Mouse (Mus musculus) ES-E14 (cell line): ENCODE measurements at regions not wholly inside any gene's neighbourhood (a gene's known extent, or its start where the extent isn't known, plus 50 kb on each side); places are given as distances from the start of the nearest gene placed in this dataset.

Source experiments
- DNase-seq: peaks from one replicate; pipeline ENCODE4 v3.0.0-alpha.2; 2013; ENCODE audit warnings: low read depth, low spot score
- H3K27ac ChIP-seq: 2 replicates; pipeline ENCODE4 v1.5.1; 2012; ENCODE audit warnings: low read depth, mild to moderate bottlenecking, low read length, moderate library complexity, mixed read lengths; ENCODE audit not compliant: poor library complexity, insufficient read depth, severe bottlenecking
- H3K36me3 ChIP-seq: 2 replicates; pipeline ENCODE4 v1.6.1; 2012; ENCODE audit warnings: mild to moderate bottlenecking, low read length, moderate library complexity, mixed read lengths; ENCODE audit not compliant: control insufficient read depth, poor library complexity, insufficient read depth, severe bottlenecking
- H3K4me1 ChIP-seq, 2 experiments: fragments of 150-350 bp in 1 of 2; sonication (generic) in 1 of 2; 2 replicates each; pipeline ENCODE4 v1.6.1; 2012; ENCODE audit warnings: low read length in 2 of 2, mild to moderate bottlenecking in 1 of 2, mixed read lengths in 1 of 2; ENCODE audit not compliant: control insufficient read depth in 2 of 2, insufficient read depth in 2 of 2, poor library complexity in 1 of 2
- H3K4me3 ChIP-seq, 2 experiments: fragments of 150-350 bp in 1 of 2; sonication (generic) in 1 of 2; 2 replicates each; pipeline ENCODE4 v1.5.1; 2012; ENCODE audit warnings: low read length in 2 of 2, low read depth in 1 of 2, mild to moderate bottlenecking in 1 of 2, mixed read lengths in 1 of 2; ENCODE audit not compliant: insufficient read depth in 1 of 2, poor library complexity in 1 of 2, severe bottlenecking in 1 of 2
- H3K9ac ChIP-seq: 2 replicates; pipeline ENCODE4 v1.6.1; 2012; ENCODE audit warnings: low read depth, mild to moderate bottlenecking, low read length, mixed read lengths; ENCODE audit not compliant: poor library complexity, insufficient read depth, severe bottlenecking
- H3K9me3 ChIP-seq: fragments of 150-350 bp; sonication (generic); 2 replicates; pipeline ENCODE4 v1.6.1; 2012; ENCODE audit warnings: low read depth, mild to moderate bottlenecking, low read length; ENCODE audit not compliant: control insufficient read depth, insufficient read depth
- CHD2 ChIP-seq: IDR thresholded peaks from 2 replicates; pipeline ENCODE4 v1.6.1; 2014; ENCODE audit warnings: mild to moderate bottlenecking, low read depth, low read length, inconsistent platforms
- HCFC1 ChIP-seq: IDR thresholded peaks from 2 replicates; pipeline ENCODE4 v1.6.1; 2012; ENCODE audit warnings: low read length, inconsistent platforms, borderline replicate concordance; ENCODE audit not compliant: insufficient read depth
- MAFK ChIP-seq: IDR thresholded peaks from 2 replicates; pipeline ENCODE4 v1.6.1; 2014; ENCODE audit warnings: mild to moderate bottlenecking, low read depth, low read length, inconsistent platforms; ENCODE audit not compliant: insufficient read depth
- ZC3H11A ChIP-seq: IDR thresholded peaks from 2 replicates; pipeline ENCODE4 v1.6.1; 2012; ENCODE audit warnings: low read depth, mild to moderate bottlenecking, inconsistent platforms, low read length, borderline replicate concordance
- ZNF384 ChIP-seq: IDR thresholded peaks from 2 replicates; pipeline ENCODE4 v1.6.1; 2012; ENCODE audit warnings: low read depth, low read length, inconsistent platforms
- in situ Hi-C, 2 experiments: fragments of 600-800 bp; cut with MboI; formaldehyde crosslinking; loops; one replicate each; pipeline ENCODE4 v1.15.1; 2025; ENCODE audit warnings: low sequenced_read_pairs in 2 of 2, inconsistent platforms in 1 of 2; ENCODE audit not compliant: unreplicated experiment in 2 of 2

DNA sequence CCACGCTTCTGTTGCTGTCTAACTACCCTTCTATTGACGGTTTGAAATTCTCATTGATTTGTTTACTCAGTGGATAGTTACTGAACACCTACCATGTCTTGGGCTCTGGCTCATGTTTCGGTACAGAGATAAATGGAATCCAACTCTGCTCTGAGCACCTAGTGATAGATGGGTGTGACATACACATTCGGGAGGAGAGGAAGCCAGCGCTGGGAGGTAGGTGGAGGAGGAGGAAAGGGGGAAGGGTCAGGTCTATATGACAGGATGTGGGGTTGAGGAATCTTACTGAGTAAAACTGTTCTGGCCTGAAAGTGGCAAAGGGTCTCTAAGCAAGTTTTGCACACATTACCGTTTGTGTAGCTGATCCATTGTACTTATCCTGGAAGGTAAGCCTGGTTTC lies 177.6 kb upstream of the C9orf72 start:
- Histone ChIP-seq H3K9ac (no peak overlapping the region), H3K4me3 (no peak overlapping the region), H3K27ac (no peak overlapping the region), H3K9me3 (no peaks in the 10 kb centered on the region), H3K4me1 (no peaks in the 10 kb centered on the region), H3K36me3 (no peaks in the 10 kb centered on the region)
- DNase-seq: no peak
- TF ChIP-seq ZC3H11A (no peak), HCFC1 (no peak), ZNF384 (no peak), MAFK (no peak), CHD2 (no peak)
- in situ Hi-C loops: loop anchor here in 1 of 2 experiments (25.0 kb wide), 1 partner anchor 441 kb away; no protein-coding TSS in a partner anchor

- H3K9ac ChIP-seq: no peak overlapping the region
Observed at GRCm38 (mm10) chr4:35402376-35403133, 176.6 kb upstream of the C9orf72 start.

DNA sequence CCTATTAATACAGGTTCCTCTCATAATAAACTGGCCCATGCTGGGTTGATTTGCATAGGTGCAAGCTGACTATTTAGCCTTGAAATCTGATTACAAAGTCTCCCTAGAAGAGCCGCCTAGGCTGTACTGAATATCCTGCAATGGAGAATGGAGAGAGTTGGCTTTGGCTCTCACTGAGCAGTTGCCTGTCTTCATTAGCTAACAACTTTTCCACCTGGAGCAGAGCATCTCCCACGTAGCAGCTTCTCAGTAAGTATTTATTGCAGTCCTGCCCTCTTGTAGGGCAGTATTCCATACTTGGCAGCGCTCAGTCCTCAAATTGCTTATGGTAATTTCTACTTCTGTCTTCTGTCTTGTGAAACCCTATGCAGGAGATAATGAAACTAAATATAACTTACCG lies 175.8 kb upstream of the C9orf72 start:
- no peaks in the 10 kb centered on the region for H3K4me1 ChIP-seq
- H3K9ac ChIP-seq: no peak overlapping the region
- no peak overlapping the region for H3K4me3 ChIP-seq
- no peak for TF ChIP-seq CHD2
- no peak for TF ChIP-seq ZC3H11A
- no peak for TF ChIP-seq ZNF384
- no peak for TF ChIP-seq HCFC1
- no peak for TF ChIP-seq MAFK
- in situ Hi-C loops: loop anchor here in 1 of 2 experiments (25.0 kb wide), 1 partner anchor 439 kb away; no protein-coding TSS in a partner anchor
- H3K9me3 ChIP-seq: no peaks in the 10 kb centered on the region
- no peaks in the 10 kb centered on the region for H3K36me3 ChIP-seq
- no peak overlapping the region for H3K27ac ChIP-seq
- DNase-seq: no peak

More at GRCm38 (mm10) chr4:35402376-35403133, 176.6 kb upstream of the C9orf72 start:
- TF ChIP-seq MAFK (no peak), ZNF384 (no peak), ZC3H11A (no peak), CHD2 (no peak), HCFC1 (no peak)
- in situ Hi-C loops: loop anchor here in 1 of 2 experiments (25.0 kb wide), 1 partner anchor 440 kb away; no protein-coding TSS in a partner anchor
- H3K4me3 ChIP-seq: no peak overlapping the region
- H3K9me3 ChIP-seq: no peaks in the 10 kb centered on the region
- H3K36me3 ChIP-seq: no peaks in the 10 kb centered on the region
- DNase-seq: no peak
- no peaks in the 10 kb centered on the region for H3K4me1 ChIP-seq
- no peak overlapping the region for H3K27ac ChIP-seq

DNA sequence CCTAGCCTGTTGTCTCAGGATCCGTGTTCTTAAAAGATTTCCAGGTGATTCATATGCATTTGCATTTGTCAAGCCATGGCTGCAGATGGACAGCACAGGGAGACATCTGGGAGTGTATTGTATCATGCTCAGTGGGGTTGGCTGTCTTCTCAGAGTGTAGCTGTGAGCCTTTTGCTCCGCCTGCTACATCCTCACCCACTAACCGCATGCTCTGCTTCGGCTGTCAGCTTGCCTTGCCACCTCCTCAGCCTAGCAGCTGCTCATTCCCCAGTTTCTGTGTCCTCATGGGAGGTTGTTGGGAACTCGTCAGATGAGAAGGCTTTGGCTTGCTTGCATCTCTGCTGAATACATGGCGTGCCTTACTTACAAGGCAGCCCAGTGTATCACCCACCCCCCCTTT lies 174.5 kb upstream of the C9orf72 start:
- Histone ChIP-seq H3K9me3 (no peaks in the 10 kb centered on the region), H3K9ac (no peak overlapping the region), H3K36me3 (no peaks in the 10 kb centered on the region), H3K4me3 (no peak overlapping the region), H3K4me1 (no peaks in the 10 kb centered on the region), H3K27ac (no peak overlapping the region)
- in situ Hi-C loops: loop anchor here in 1 of 2 experiments (25.0 kb wide), 1 partner anchor 438 kb away; no protein-coding TSS in a partner anchor
- no peak for DNase-seq
- TF ChIP-seq CHD2: no peak
- TF ChIP-seq HCFC1: no peak
- TF ChIP-seq ZNF384: no peak
- TF ChIP-seq MAFK: no peak
- no peak for TF ChIP-seq ZC3H11A
